Mouse (Mus musculus) liver, embryonic 11.5 days (tissue): ENCODE measurements at regions not wholly inside any gene's neighbourhood (a gene's known extent, or its start where the extent isn't known, plus 50 kb on each side); places are given as distances from the start of the nearest gene placed in this dataset.

ENCODE experiments used
- ATAC-seq: fragments of 200-750 bp; cut with Nextera tagmentation; replicated peaks from 2 replicates; pipeline ENCODE4 v1.8.0; 2017; ENCODE audit warnings: moderate number of reproducible peaks, mild to moderate bottlenecking, moderate TSS enrichment, moderate library complexity; ENCODE audit not compliant: low FRiP score
- DNase-seq: peaks from one replicate; pipeline ENCODE4 v3.0.0-alpha.2; 2017; ENCODE audit warnings: low spot score
- H3K27ac ChIP-seq: fragments of 300-500 bp; sonication (generic); 2 replicates; pipeline ENCODE4 v1.5.1; 2014; ENCODE audit warnings: mild to moderate bottlenecking, low read depth, low read length, control low read depth
- H3K27me3 ChIP-seq: fragments of 300-500 bp; sonication (generic); replicated peaks from 2 replicates; pipeline ENCODE4 v1.6.1; 2014; ENCODE audit warnings: low read length, mixed read lengths; ENCODE audit not compliant: control insufficient read depth, insufficient read depth
- H3K36me3 ChIP-seq: fragments of 300-500 bp; sonication (generic); 2 replicates; pipeline ENCODE4 v1.6.1; 2014; ENCODE audit warnings: mild to moderate bottlenecking, low read length, moderate library complexity, mixed read lengths; ENCODE audit not compliant: control insufficient read depth, insufficient read depth
- H3K4me1 ChIP-seq: fragments of 300-500 bp; sonication (generic); replicated peaks from 2 replicates; pipeline ENCODE4 v1.6.1; 2014; ENCODE audit warnings: low read length, mixed read lengths; ENCODE audit not compliant: control insufficient read depth, insufficient read depth
- H3K4me2 ChIP-seq: fragments of 300-500 bp; sonication (generic); 2 replicates; pipeline ENCODE4 v1.6.1; 2014; ENCODE audit warnings: mild to moderate bottlenecking, control low read depth, moderate library complexity
- H3K4me3 ChIP-seq: fragments of 300-500 bp; sonication (generic); 2 replicates; pipeline ENCODE4 v1.5.1; 2014; ENCODE audit warnings: low read depth, low read length, control low read depth
- H3K9ac ChIP-seq: fragments of 300-500 bp; sonication (generic); 2 replicates; pipeline ENCODE4 v1.6.1; 2014; ENCODE audit warnings: low read depth, low read length, control low read depth
- H3K9me3 ChIP-seq: fragments of 300-500 bp; sonication (generic); 2 replicates; pipeline ENCODE4 v1.6.1; 2016; ENCODE audit warnings: low read length, inconsistent platforms, mixed read lengths; ENCODE audit not compliant: control insufficient read depth
- WGBS: fragments of 180-500 bp; shearing (Covaris S2); extraction: QIAGEN DNeasy Blood & Tissue Kit; methylation state at CpG from one replicate; pipeline ENCODE4 v1.1.7; 2014; 5-methylcytosine and 5-hydroxymethylcytosine counted together

DNA sequence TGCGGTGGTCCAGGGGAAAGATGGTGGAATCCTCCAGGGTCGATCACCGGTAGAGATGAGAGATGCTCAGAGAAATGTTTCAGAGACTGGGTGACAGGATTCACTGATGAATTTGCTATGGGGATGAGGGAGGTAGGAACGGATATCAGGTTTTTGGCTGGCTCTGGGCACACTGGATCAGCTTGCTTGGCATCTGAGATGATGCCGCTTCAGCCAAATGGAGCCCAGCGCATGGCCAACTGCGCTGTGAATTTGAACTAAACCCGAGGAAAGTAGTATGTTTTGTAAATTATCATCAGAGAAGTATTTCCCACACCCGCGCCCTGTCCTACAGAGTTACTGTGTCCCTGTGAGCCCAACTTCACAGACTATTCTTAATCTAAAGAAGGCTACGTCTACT, 113.0 kb upstream of the Noct start:
- Histone ChIP-seq H3K4me1 (no peaks in the 10 kb centered on the region), H3K9ac (no peak overlapping the region), H3K4me3 (no peak overlapping the region), H3K27me3 (no peaks in the 10 kb centered on the region), H3K36me3 (no peaks in the 10 kb centered on the region), H3K4me2 (no peak overlapping the region), H3K27ac (no peak overlapping the region), H3K9me3 (no peaks in the 10 kb centered on the region)
- 91% methylated on average over 11 of the region's 11 CpGs for WGBS
- no peak for DNase-seq
- ATAC-seq = no peak

DNA sequence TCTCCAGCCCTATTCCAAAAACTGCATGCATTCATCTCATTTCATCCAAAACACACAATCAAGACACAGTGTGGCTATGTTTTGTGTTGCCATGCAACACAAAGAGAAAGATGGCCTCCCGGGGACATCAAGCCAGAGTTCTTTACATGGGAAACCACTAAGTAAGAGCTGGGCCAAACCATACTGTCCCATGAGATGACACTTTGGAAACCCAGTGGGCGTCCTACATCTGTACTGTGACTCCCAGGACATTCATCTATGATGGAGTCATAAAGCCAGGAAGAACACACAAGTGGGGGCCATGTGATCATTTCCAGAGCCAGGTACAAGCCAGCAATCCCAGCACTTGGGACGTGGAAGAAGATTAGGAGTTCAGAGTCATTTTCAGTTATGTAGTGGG, 111.9 kb upstream of the Noct start:
- H3K4me1 ChIP-seq = no peaks in the 10 kb centered on the region
- DNase-seq = no peak
- no peak overlapping the region for H3K9ac ChIP-seq
- H3K4me3 ChIP-seq = no peak overlapping the region
- H3K4me2 ChIP-seq = no peak overlapping the region
- H3K9me3 ChIP-seq = no peaks in the 10 kb centered on the region
- H3K27ac ChIP-seq = no peak overlapping the region
- no peaks in the 10 kb centered on the region for H3K36me3 ChIP-seq
- no peaks in the 10 kb centered on the region for H3K27me3 ChIP-seq
- no peak for ATAC-seq
- 80% methylated on average over 3 of the region's 3 CpGs for WGBS

DNA sequence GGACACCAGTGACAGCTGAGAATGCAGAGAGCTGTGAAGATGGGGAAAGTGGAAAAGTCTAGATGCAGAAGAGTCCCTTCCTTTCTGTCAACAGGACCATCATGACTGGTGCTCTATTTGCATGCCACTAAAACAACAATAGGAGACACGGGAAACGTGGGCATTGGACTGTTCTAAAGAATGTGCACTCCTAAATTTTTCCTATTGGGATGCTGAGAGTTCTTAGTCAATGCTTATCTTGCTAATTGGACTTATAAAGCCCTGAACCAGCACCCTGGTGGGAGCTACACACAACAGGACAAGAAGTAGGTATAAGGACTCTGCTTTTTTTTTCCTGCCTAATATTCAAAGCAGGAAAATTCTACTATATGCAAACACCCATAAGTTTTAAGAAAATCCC, 108.3 kb upstream of the Noct start:
- no peak for ATAC-seq
- WGBS = 66% methylated on average over 2 of the region's 2 CpGs
- no peak overlapping the region for H3K4me3 ChIP-seq
- no peak for DNase-seq
- no peak overlapping the region for H3K9ac ChIP-seq
- H3K4me1 ChIP-seq = no peaks in the 10 kb centered on the region
- H3K36me3 ChIP-seq = no peaks in the 10 kb centered on the region
- no peak overlapping the region for H3K4me2 ChIP-seq
- H3K9me3 ChIP-seq = no peaks in the 10 kb centered on the region
- H3K27ac ChIP-seq = no peak overlapping the region
- no peaks in the 10 kb centered on the region for H3K27me3 ChIP-seq

DNA sequence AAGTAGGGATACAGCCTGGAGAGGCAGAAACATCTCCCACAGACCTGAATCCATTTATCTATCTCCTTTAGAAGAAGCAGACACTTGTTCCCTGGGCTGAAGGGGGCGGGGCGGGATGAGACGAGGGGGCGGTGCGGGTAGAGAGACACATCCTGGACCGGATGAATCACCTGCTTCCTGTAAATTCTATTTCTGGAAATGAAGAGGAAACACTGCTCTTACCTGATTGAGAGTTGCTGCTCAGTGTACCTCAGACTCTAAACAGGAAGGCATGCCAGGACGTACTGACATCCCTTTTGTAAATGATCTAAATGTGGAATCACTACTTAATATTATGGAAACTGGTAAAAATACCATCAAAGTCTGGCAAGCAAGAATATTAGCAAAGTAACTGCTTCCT, 105.5 kb upstream of the Noct start:
- 39% methylated on average over 7 of the region's 7 CpGs for WGBS
- H3K4me2 ChIP-seq = no peak overlapping the region
- no peaks in the 10 kb centered on the region for H3K9me3 ChIP-seq
- no peak overlapping the region for H3K9ac ChIP-seq
- no peak for DNase-seq
- H3K27ac ChIP-seq = no peak overlapping the region
- H3K27me3 ChIP-seq = no peaks in the 10 kb centered on the region
- ATAC-seq = no peak
- no peaks in the 10 kb centered on the region for H3K4me1 ChIP-seq
- no peaks in the 10 kb centered on the region for H3K36me3 ChIP-seq
- H3K4me3 ChIP-seq = no peak overlapping the region

DNA sequence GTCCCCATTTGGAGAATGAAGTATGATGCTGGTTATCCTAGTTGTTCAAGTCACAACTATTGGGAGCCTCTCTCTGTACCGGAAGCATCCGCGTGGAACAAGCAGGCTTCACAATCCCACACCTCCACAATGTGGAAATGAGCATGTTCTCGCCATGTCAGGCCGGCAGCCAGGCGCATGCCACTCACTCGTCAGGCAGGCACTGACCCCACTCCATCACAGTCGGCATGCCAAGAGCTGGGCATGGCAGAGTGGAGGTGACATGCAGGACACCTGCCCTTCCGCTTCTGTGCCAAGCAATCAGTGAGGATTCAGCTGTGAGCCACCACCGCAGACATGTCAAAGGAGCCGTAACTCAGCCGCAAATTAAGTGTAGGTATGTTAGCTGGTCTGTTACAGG, 103.7 kb upstream of the Noct start:
- H3K4me3 ChIP-seq = no peak overlapping the region
- WGBS = 86% methylated on average over 12 of the region's 12 CpGs
- no peaks in the 10 kb centered on the region for H3K27me3 ChIP-seq
- DNase-seq (no peak), ATAC-seq (no peak)
- H3K9me3 ChIP-seq = no peaks in the 10 kb centered on the region
- H3K9ac ChIP-seq = no peak overlapping the region
- no peaks in the 10 kb centered on the region for H3K4me1 ChIP-seq
- H3K4me2 ChIP-seq = no peak overlapping the region
- H3K36me3 ChIP-seq = no peaks in the 10 kb centered on the region
- no peak overlapping the region for H3K27ac ChIP-seq

DNA sequence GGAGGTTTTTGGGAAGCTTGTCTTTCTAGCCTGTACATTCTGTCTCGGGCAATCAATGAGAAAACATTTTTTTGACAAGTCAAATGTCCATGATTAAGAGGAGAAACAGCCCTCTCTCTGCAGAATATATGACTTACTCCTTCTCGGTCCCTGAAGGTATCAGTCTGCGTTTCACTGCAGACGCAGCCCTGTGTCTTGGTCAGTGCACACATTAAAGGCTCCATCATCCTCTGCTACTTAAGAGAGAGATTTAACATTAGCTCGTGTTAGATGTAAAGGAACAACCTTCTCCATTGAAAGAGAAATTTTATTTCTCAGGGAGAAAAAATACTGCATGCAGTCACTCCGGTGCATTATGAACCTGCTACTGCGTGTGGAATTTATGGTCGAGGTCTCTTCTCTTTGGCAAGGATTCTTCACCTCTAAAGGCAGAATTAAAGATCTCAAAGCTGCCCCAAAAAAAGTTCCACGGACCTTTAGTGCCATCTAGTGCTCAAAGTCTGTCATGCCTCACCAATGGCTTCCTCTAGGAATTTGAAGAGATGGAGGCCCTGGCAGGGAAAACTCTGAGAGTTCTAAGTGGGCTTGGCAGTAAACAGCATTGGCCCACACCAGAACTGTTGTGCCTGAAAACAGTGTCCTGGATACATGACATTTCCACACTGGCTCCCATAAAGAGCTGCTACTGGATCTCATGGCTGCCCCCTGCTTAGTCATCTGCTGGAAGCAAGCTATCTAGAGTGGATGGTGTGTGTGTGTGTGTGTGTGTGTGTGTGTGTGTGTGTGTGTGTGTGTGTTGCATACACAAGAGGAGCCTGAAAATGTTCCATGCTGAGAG, 102.3 kb upstream of the Noct start:
- no peaks in the 10 kb centered on the region for H3K27me3 ChIP-seq
- H3K4me2 ChIP-seq = no peak overlapping the region
- no peaks in the 10 kb centered on the region for H3K36me3 ChIP-seq
- H3K4me3 ChIP-seq = no peak overlapping the region
- ATAC-seq (no peak), DNase-seq (peak; percentile 48)
- H3K27ac ChIP-seq = no peak overlapping the region
- 41% methylated on average over 9 of the region's 9 CpGs for WGBS
- no peak overlapping the region for H3K9ac ChIP-seq
- no peaks in the 10 kb centered on the region for H3K4me1 ChIP-seq
- no peaks in the 10 kb centered on the region for H3K9me3 ChIP-seq

DNA sequence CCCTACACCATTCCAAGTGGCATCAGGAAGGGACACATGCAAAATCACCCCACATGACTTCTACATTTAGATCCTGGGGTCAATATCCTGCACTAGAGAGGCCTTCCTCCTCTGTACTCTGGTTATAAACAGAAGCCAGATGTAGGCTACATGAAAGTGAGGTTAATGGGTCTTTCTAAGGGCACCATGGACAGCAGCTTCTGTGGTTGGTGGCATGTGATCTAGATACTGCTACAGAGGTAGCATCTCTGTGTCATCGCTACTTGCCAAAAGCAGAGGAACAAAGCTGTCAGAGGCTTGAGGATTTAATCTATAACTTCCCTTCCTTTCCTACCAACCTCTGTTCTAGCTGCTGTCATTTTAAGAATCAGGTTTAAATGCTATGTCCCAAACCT, 101.7 kb upstream of the Noct start:
- no peak overlapping the region for H3K4me2 ChIP-seq
- H3K9ac ChIP-seq = no peak overlapping the region
- no peaks in the 10 kb centered on the region for H3K9me3 ChIP-seq
- no peaks in the 10 kb centered on the region for H3K4me1 ChIP-seq
- no peak overlapping the region for H3K27ac ChIP-seq
- no peak overlapping the region for H3K4me3 ChIP-seq
- no peak for DNase-seq
- ATAC-seq = no peak
- WGBS = 93% methylated on average over 1 of the region's 1 CpGs
- H3K27me3 ChIP-seq = no peaks in the 10 kb centered on the region
- no peaks in the 10 kb centered on the region for H3K36me3 ChIP-seq

DNA sequence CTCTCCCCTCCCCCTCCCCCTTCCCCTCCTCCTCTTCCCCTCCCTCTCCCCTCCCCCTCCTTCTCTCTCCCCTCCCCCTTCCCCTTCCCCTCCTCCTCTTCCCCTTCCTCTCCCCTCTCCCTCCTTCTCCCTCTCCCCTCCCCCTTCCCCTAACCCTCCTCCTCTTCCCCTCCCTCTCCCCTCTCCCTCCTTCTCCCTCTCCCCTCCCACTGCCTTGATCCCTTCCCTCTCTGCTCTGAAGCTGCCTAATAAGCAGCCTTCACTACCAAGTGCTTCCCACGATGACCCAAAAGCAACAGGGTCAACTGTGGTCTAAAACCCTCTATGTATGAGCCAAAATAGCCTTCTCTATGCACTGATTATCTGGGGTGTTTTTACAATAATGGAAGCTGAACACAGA, 96.4 kb upstream of the Noct start:
- Histone ChIP-seq H3K4me2 (no peak overlapping the region), H3K27me3 (no peaks in the 10 kb centered on the region), H3K36me3 (no peaks in the 10 kb centered on the region), H3K4me1 (no peaks in the 10 kb centered on the region), H3K9ac (no peak overlapping the region), H3K9me3 (no peaks in the 10 kb centered on the region), H3K27ac (no peak overlapping the region), H3K4me3 (no peak overlapping the region)
- DNase-seq (no peak), ATAC-seq (no peak)
- WGBS = 36% methylated on average over 1 of the region's 1 CpGs

DNA sequence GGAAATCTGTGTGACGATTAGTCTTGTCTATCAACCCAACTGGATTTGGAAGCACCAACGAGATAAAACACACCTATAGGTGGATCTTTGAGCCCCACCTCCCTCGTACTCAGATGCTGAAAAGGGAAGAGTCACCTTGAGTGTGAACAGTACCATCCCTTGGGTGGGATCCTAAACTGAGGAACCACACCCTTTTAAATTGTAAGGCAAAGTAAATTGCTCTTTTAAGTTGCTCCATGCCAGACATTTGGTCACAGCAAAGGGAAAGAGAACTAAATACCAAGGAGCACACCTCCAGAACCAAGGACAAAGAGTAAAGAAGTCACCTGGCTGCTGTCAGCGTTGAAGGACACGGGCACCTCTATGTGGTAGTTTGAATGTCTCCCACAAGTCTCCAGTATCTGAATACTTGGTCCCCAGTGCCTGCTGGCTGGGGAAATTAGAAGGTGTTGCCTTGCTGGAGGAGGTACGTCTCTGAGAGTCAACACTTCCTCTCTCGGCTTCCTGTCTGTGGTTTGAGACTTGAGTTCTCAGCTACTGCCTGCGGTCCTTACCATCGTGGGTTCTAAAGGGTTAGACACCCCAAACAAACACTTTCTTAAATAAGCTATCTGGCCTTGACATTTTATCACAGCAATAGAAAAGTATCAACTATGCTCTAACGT, 95.6 kb upstream of the Noct start:
- Histone ChIP-seq H3K4me1 (no peaks in the 10 kb centered on the region), H3K9me3 (no peaks in the 10 kb centered on the region), H3K9ac (no peak overlapping the region), H3K4me3 (no peak overlapping the region), H3K27ac (no peak overlapping the region), H3K36me3 (no peaks in the 10 kb centered on the region), H3K27me3 (no peaks in the 10 kb centered on the region), H3K4me2 (no peak overlapping the region)
- DNase-seq (no peak), ATAC-seq (no peak)
- WGBS = 51% methylated on average over 10 of the region's 10 CpGs
